Mouse (Mus musculus): ENCODE measurements at regions not wholly inside any gene's neighbourhood (a gene's known extent, or its start where the extent isn't known, plus 50 kb on each side); places are given as distances from the start of the nearest gene placed in this dataset.
A peak's percentile ranks its signal among the peaks of the same experiment; 100 is the strongest.

DNA sequence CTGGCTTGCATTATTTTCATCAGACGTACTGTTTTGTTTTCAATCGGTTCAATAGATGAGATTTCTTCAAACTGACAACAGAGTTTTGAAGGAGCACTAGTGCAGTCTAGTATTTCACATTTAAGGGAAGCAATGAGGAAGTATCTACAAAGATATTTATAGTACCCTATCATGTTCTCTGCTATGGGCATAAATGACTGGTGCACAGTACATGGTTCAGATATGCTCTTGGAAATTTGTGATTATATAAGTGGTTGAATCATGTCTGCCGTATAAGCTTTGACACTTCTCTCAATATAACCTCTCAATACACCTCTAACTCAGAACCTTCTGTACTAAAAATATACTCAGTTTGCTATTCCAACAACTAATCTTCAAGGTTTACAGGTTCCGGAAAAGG is 1390.7 kb downstream of the Zpld1 start:
- no peak overlapping the region for H3K4me3 ChIP-seq (ENCODE audit: low read depth, low read length)
- no peaks in the 10 kb centered on the region for H3K27me3 ChIP-seq (ENCODE audit: insufficient read depth, low read length)
- no peaks in the 10 kb centered on the region for H3K36me3 ChIP-seq (replicated peaks)
- no peak for DNase-seq (ENCODE audit: low spot score)
- no peaks in the 10 kb centered on the region for H3K9me3 ChIP-seq (replicated peaks)
- ATAC-seq (ENCODE audit: extremely low read depth, insufficient number of reproducible peaks, low FRiP score, poor library complexity, severe bottlenecking): no peak
- TF ChIP-seq TAL1 (conservative IDR thresholded peaks at IDR 0.05; ENCODE audit: low read depth, low read length): no peak
- TF ChIP-seq CTCF (IDR thresholded peaks at IDR 0.05; ENCODE audit: low read depth, low read length): no peak
- no peak for TF ChIP-seq GATA2 (IDR thresholded peaks at IDR 0.05; ENCODE audit: borderline replicate concordance, low read depth, low read length)
- TF ChIP-seq POLR2AphosphoS5 (IDR thresholded peaks at IDR 0.05; ENCODE audit: insufficient replicate concordance, low read depth, low read length): no peak
- TF ChIP-seq GATA1 (IDR thresholded peaks at IDR 0.05; ENCODE audit: borderline replicate concordance, low read length): no peak
- peaks cover 16% of the 10 kb centered on the region for H3K4me1 ChIP-seq (ENCODE audit: insufficient read depth, low read depth, low read length)

DNA sequence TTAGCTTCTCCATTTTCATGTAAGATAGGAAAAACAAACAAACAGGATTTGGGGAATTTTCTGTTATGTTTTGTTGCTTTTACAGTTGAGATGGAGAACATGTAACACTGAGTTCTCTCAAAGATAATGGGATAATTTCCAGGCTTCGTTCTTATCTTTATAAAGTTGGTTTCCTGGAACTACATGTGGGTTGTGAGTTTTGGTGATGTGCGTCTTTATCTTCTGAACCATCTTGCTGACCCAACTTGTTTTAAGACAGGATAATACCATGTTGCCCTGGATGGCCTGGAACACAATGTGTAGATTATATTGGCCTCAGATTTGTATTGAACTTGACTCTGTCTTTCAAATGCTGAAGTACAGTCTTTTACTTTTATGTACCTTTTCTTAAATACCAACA is 1394.0 kb downstream of the Zpld1 start:
- ATAC-seq (ENCODE audit: extremely low read depth, insufficient number of reproducible peaks, low FRiP score, poor library complexity, severe bottlenecking) (peak; percentile 89), DNase-seq (ENCODE audit: low spot score) (no peak)
- no peaks in the 10 kb centered on the region for H3K27me3 ChIP-seq (ENCODE audit: insufficient read depth, low read length)
- TF ChIP-seq CTCF (IDR thresholded peaks at IDR 0.05; ENCODE audit: low read depth, low read length) (no peak), GATA2 (IDR thresholded peaks at IDR 0.05; ENCODE audit: borderline replicate concordance, low read depth, low read length) (no peak), TAL1 (conservative IDR thresholded peaks at IDR 0.05; ENCODE audit: low read depth, low read length) (peak; percentile 76)
- H3K4me1 ChIP-seq (ENCODE audit: insufficient read depth, low read depth, low read length): peaks cover 16% of the 10 kb centered on the region
- H3K4me3 ChIP-seq (ENCODE audit: low read depth, low read length): no peak overlapping the region
- no peaks in the 10 kb centered on the region for H3K36me3 ChIP-seq (replicated peaks)
- no peaks in the 10 kb centered on the region for H3K9me3 ChIP-seq (replicated peaks)

DNA sequence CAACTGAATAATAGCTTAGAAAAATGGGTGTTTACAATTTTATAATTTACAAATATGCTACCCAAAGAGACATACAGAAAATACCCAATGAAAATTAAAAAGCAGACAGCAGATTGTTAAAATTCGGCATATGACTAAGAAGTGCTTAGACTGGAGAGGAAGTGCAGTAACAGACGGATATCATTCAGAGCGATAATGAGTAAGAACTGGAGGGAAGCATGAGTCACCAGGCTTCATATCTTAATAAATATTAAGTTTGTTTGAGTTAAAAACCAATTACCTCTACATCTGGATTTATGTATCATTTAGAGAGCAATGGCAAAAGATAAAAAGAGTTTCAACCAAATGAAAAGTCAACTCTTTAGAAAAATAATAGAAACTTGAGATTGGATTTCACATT is 1413.5 kb upstream of the Alcam start:
- no peak for TF ChIP-seq POLR2AphosphoS5 (IDR thresholded peaks at IDR 0.05; ENCODE audit: insufficient replicate concordance, low read depth, low read length)
- no peak for TF ChIP-seq GATA1 (IDR thresholded peaks at IDR 0.05; ENCODE audit: borderline replicate concordance, low read length)
- Histone ChIP-seq H3K36me3 (replicated peaks) (no peaks in the 10 kb centered on the region), H3K27me3 (ENCODE audit: insufficient read depth, low read length) (no peaks in the 10 kb centered on the region), H3K9me3 (replicated peaks) (no peaks in the 10 kb centered on the region), H3K4me3 (ENCODE audit: low read depth, low read length) (no peak overlapping the region), H3K4me1 (ENCODE audit: insufficient read depth, low read depth, low read length) (no peaks in the 10 kb centered on the region)
- ATAC-seq (ENCODE audit: extremely low read depth, insufficient number of reproducible peaks, low FRiP score, poor library complexity, severe bottlenecking) (peak; percentile 92), DNase-seq (ENCODE audit: low spot score) (no peak)

DNA sequence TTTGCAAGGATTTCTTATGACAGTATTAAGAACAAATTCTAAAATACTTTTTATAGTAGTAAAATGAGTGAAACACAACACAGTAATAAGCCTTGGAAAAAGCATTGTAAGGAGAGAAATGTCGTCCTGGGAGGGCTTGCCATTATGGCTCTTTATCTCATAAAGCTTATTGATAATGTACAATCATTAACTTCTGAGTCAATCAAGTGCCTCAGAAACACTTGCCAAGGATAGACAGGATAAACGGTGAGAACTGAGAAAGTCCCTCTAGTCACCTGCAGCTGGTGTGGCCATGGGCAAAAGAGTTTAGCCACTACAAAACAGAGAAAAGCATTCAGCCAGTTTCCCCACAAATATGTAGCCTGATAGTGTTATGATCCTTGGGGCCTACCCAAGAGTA is 1386.8 kb upstream of the Alcam start:
- DNase-seq (ENCODE audit: low spot score): no peak
- H3K27me3 ChIP-seq (ENCODE audit: insufficient read depth, low read length): no peaks in the 10 kb centered on the region
- H3K36me3 ChIP-seq (replicated peaks): no peaks in the 10 kb centered on the region
- no peak for ATAC-seq (ENCODE audit: extremely low read depth, insufficient number of reproducible peaks, low FRiP score, poor library complexity, severe bottlenecking)
- H3K4me1 ChIP-seq (ENCODE audit: insufficient read depth, low read depth, low read length): no peaks in the 10 kb centered on the region
- H3K9me3 ChIP-seq (replicated peaks): no peaks in the 10 kb centered on the region
- no peak overlapping the region for H3K4me3 ChIP-seq (ENCODE audit: low read depth, low read length)
- TF ChIP-seq GATA1 (IDR thresholded peaks at IDR 0.05; ENCODE audit: borderline replicate concordance, low read length): no peak
- TF ChIP-seq TAL1 (conservative IDR thresholded peaks at IDR 0.05; ENCODE audit: low read depth, low read length): no peak
- no peak for TF ChIP-seq CTCF (IDR thresholded peaks at IDR 0.05; ENCODE audit: low read depth, low read length)
- TF ChIP-seq POLR2AphosphoS5 (IDR thresholded peaks at IDR 0.05; ENCODE audit: insufficient replicate concordance, low read depth, low read length): no peak
- no peak for TF ChIP-seq GATA2 (IDR thresholded peaks at IDR 0.05; ENCODE audit: borderline replicate concordance, low read depth, low read length)

Data from G1E (cell line).